Mouse (Mus musculus): ENCODE data around the gene Tmem95.

Tmem95 gene

DNA sequence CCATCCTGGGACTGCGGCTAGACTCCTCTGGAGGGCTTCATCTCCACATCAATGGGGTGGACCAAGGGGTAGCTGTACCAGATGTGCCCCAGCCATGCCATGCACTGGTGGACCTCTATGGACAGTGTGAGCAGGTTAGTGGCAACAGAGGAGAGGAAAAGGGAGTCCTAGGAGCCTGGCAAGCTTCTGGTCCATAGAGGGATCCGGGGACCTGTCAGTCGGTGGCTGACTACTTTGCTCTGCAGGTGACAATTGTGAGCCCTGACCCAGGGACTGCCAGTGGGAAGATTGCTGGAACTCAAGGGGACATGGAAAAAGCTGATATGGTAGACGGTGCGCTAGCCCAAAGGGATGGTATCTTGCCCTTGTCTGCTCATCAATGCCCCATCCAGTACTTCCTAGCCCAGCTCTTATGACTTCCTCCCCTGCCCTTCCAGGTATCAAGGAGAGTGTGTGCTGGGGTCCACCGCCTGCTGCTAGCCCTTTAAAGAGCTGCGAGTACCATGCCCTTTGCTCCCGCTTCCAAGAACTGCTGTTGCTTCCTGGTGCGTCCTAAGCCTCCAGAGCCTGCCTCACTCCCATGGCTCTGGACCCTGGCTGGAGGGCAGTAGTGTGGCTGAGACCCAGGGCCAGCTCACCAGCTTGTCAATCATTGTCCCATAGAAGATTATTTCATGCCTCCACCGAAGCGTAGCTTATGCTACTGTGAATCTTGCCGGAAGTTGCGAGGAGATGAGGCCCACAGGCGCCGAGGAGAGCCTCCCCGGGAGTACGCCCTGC lies 33.2 kb upstream of the Tmem95 start:
- DNase-seq = peak; percentile 81 to 84

DNA sequence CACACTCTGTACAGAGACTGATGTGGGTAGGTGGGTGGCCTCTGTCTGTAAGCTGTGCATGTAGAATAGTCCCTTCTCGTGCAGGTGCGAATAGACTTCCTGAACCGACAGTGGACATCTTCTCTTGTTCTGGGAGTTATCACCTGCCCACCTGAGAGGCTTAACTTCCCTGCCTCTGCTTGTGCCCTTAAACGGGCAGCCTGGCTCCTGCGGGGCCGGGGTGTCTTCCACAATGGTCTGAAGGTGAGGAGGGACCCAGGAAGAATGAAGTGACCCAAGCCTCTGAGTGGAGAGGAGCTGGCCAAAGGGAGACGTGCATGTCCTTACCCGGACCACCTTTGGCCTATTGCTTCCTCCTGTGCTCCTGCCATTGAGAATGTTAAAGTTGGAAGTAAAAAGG lies 32.4 kb upstream of the Tmem95 start:
- no peak for DNase-seq

DNA sequence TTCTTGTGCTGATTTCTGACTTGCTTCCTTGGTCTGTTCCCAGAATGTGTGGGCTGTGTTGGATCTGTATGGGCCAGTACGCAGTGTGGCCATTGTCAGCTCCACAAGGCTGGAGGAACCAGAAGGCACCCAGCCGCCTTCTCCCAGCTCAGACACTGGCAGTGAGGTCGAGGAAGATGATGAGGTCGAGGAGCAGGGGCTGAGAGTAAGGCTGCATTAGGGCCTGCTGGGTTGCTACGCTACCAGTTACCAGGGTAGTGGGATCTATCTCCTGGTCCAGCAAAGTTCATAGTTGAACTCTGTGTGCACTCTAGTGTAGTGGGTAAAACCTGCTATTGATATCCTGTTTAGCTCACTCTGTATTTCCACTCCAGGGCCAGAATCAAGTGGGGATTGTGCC lies 31.4 kb upstream of the Tmem95 start:
- no peak for DNase-seq

DNA sequence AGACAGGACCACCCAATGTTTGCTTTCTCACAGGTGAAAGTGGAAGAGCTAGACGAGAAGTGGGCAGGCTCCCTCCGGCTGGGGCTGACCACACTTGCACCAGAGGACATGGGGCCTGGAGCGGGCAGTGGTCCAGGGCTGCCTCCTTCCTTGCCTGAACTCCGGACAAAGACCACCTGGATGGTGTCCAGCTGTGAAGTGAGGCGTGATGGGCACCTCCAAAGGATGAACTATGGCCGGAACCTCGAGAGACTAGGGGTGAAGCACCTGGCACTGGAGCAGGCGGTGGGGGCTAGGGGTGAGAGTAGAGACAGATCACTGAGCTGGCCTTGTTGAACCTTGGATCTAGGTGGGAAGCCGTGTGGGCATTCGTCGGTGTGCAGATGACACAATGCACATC lies 30.8 kb upstream of the Tmem95 start:
- DNase-seq = peak; percentile 95 to 96

DNA sequence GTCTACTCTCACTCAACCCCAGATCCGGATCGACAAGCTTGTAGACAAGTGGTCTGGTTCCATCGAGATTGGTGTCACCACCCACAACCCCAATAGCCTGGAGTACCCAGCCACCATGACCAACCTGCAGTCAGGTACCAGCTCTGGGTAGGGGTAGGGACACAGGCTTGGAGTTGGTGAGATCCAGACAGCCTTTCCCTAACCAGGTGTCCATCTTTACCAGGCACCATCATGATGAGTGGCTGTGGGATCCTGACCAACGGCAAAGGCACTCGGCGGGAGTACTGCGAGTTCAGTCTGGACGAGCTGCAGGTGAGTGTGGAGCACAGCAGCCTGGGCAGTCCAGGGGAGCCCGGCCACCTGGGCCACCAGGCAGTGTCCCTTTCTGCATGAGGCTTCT lies 26.5 kb upstream of the Tmem95 start:
- DNase-seq = no peak

GRCm38 (mm10) chr11:69902972-69903371 lies 25.2 kb upstream of the Tmem95 start:
- no peak for DNase-seq

GRCm38 (mm10) chr11:69901993-69902392 lies 24.2 kb upstream of the Tmem95 start:
- no peak for DNase-seq

DNA sequence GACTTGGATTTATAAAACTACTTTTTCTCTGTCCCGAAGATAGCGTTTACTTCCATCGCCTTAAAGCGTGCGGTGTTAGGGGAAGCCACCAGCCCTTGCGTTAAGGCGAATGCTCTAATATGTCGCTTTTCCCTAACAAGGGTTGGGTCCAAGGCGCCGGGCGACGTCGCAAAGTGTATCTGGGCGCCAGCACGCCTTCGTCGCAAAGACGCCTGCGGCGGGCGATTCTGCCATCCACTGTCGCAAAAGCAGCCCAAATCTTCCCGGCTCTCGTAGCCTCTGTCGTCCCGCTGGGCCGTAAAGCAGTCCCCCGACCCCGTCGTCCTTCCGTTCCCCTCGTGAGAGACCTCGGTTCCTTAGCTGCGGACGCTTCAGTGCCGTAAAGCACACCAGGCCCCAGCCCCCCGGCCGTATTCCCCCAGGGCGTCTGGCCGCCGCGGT lies 23.6 kb upstream of the Tmem95 start:
- DNase-seq = peak; percentile 98

DNA sequence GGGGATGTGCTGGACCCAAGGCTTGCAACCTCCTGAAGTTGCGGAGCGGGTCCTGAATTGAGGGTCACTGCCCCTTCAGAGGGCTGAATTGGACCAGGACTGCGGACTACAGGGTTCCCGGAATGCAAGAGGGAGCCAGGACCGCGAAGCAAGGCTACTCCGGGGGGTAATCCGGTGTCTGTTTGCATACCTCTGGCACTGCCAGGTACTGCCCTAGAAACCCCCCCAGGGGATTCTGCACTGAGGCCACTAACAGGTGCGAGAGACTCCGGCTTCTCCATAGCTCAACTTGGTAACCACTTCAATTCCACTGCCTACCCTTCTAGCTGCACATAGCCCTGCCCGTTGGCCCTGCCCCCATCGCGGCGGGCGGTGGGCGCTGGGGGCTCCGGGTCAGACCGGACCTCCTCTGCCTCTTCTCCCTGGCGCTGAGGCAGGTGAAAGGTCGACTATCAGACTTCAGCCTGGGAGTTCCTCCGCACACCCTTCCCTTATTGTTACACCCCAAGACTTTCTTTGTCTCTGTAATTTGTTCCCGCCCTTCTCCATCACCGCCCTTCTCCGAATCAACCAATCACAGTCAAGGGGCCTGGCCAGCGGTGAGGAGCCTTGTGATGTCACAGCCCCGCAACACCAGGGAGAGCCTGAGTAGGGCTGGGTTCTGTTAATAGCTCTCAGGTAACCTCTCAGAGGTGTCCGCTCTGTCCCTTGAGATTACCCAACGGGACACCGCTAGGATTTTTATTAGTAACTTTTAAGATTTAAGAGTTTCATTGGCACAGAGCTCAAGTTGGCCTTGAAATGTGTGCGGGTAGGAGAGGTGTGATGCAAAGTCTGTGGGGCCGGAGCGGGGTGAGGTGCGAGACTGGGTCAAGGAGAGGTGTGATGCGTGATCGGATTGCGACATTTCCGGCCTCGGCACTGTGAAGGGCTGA lies 22.9 kb upstream of the Tmem95 start, which contains the start of the genes 2810408A11Rik and Neurl4:
Gene 2810408A11Rik (minus strand): TSS at position 517 of the 935 bp plus-strand sequence.
Gene Neurl4 (plus strand): TSS at position 602 of the 935 bp plus-strand sequence.
- DNase-seq = peak; percentile 93 to 95

DNA sequence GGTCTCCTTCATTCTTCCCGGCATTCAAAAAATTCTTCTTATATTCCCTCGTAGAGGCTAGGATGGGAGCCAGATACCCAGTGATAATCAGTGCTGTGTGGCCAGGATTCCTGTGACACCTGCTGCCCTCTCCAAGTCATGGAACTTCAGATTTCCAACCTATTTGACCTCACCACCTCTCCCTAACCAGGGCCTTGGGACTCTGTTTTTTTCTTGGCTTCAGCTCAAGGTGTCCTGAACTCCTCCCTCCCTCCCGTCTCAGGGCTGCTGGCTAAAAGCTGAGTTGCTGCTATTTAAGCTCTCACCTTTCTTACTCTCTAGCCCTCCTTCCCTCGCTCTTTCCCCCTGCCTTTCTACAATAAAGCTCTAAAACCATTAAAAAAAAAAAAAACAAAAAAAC lies 22.1 kb upstream of the Tmem95 start:
- DNase-seq = no peak

DNA sequence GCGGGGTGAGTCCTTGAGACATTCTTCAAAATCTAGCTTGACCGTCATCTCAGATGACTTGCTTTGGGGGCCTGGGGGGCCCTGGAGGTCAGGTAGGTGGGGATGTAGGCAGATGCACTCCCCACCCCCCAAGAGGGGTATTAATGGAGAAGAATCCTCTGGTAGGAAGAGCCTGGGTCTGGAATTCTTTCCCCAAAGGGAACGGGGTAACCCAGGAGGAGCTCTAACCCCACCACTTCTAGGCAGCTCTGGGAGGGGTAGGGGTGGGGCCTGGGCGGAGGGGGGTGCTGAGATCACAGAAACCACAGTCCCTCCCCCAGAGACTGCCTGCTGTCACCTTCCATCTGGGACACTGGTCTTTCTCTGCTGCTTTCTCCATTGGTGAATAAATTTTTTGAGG lies 17.5 kb upstream of the Tmem95 start, which contains the start of gene Acap1:
Gene Acap1 (minus strand): TSS at position 249 of the 400 bp plus-strand sequence.
- no peak for DNase-seq

GRCm38 (mm10) chr11:69894671-69895070 lies 16.9 kb upstream of the Tmem95 start:
- no peak for DNase-seq

DNA sequence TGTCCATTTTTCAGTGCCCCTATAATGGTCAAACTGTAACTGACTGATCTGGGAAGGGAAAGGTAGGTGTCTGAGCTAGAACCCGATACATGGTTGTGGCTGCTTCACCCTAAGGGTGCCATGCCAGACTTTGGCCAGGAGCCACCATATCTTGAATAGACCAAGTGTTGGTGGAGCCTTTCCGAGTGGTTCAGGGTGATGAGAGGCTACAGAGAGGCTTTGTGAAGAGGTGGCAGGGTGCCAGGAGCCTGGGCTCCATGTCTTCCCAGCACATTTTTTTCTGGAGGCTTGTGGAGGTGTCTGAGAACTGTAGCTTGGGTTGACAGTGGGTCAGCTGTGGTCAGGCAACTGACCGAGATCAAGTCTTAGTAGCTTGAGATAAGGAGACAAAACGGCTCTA lies 13.7 kb upstream of the Tmem95 start:
- no peak for DNase-seq

DNA sequence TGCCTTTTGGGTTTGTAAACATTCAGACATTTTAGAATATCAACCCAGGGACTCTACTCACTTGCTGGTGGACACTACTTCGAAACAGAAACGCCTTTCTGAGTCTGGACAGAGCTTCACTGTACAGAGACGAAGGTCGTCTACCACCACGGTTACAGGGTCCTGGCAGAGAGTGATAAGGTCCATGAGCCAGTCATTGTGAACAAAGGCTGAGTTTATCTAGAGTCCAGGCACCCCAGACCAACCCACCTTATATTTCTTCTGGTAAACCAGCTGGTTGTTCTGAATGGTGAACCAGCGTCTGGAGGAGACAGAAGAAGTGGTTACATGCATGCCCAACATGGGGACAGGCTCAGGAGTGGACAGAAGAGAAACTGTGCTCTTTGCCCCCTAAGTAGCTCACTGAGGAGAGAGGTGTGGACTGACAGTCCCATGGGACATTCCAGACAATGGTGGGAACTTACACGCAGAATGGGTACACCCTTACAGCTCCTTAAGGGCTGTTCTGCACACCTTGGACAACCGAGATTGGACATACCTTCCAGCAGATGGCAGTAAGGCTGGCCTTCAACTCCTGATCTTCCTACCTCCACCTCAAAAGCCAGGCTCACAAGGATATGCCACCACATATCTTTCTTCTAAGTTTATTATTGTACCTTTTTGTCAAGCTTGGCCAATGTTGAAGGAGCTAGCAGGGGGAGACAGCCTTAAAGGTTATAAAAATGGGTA lies 9.3 kb upstream of the Tmem95 start:
- DNase-seq = no peak

DNA sequence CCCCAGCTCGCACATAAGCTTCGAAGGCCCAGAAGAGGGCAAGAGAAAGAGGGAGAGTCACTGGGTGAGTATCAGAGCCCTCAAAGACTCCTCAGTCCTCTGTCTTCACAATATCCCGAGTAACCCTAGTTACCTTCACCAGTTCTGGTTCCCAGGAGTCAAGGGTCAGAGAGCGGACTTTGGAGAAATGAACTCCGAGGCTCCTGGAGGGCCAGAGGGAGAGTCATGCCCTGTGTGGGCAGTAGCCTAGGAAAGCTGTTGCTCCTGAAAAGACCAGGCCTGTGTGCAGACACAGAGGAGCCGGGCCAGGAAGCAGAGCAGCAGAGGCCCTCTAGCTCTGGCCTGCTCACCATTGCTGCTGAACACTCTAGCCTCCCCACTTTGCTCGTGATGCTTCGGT lies 6.8 kb upstream of the Tmem95 start:
- no peak for DNase-seq

DNA sequence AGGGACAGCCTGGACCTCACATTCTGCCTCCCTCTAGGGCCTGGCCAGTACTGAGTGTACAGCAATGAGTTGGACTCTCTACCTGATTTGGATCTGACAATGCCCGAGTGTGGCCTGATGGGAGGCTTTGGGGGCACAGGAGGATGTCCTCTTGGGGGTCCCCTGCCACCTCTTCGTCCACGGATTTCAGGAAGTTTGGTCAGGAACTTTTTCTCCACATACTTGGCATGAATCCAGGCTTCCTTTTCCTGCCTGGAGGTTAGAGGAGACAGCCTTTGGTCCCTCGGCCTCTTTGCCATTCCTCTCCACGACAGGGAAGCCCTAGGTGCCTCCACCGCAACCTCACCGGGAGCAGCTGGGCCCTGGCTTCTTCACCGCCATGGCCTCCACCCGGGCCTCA lies 6.4 kb upstream of the Tmem95 start:
- no peak for DNase-seq

DNA sequence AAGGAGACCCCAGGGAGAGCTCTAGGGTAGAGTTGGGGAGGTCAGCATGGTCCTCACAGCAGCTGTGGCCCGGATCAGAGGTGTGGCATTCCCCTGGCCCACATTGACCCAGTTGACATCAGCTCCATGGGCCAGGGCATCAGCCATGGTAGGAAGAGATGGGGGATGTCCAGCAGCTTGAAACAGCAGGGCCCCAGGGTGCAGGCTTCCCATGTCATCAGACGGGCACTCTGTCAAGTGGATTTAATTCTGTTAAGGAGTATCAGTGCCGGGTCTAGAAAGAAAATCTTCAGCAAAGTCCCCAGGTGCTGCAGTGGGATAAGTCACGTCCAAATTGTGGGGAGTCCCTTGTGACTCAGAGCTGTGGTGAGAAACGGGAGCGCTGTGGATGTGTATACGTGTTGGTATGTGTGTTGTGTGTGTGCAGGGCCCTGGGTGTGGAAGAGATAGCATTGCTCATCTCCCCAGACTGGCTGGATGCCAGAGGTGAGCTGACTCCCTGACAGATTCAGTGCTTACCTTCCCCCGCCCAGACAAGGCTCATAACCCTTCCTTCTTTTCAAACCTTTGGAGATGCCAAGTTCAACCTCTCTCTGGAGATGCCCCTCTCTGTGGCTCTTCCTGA lies 5.8 kb upstream of the Tmem95 start:
- DNase-seq = no peak

DNA sequence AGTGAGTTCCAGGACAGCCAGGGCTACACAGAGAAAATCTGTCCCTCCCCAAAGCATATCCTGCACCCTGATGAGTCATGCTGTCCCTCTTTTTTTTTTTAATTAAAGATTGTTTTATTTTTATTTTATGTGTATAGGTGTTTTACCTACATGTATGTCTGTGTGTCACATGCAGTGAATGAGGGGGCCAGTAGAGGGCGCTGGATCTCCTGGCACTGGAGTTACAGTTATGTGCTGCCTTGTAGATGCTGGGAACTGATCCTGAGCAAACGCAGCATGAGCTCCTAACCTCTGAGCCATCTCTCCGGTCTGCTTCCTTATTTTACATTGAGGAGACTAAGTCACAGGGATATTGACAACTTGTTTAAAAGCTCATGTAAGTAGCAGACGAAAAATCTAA lies 5.2 kb upstream of the Tmem95 start:
- peak in 1 of 2 experiments; percentile 54 for DNase-seq

DNA sequence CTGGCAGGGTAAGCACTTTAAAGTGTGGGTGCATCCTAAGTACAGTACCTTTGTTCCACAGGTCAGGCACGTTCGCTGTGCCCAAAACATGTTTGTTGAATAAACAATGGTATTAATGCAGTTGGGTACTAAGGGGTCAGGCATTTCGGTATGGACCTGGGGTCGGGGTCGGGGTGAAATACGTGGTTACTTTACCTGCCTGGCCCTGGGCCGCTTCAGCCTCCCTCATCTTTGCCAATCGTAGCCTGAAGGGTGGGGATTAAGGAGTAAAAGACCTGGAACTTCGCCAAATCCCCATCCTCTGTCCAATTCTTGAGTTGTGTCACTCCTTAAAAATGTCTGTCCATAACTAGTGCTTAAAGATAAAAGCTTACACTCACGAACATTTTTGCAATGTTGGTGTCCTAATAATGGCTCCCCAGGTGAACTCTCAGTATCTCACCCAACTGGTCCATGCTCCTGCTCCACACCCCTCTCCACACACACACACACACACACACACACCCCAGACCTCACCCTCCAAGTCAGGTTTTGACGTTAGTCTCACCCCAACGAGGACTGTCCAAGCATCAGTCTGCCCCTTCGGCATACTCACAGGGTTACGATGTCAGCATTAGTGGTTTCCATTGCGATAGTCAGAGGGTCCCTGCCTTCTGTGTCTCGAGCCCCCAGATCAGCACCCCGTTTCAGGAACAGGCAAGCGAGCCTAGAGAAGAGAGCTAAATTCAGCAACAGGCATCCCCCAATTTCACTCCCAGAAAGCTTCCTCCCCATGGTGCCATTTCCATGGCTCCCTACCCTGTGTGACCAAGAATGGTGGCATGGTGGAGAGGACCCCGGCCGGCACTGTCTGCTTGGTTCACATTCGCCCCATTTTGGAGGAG lies 4.2 kb upstream of the Tmem95 start:
- DNase-seq = no peak

DNA sequence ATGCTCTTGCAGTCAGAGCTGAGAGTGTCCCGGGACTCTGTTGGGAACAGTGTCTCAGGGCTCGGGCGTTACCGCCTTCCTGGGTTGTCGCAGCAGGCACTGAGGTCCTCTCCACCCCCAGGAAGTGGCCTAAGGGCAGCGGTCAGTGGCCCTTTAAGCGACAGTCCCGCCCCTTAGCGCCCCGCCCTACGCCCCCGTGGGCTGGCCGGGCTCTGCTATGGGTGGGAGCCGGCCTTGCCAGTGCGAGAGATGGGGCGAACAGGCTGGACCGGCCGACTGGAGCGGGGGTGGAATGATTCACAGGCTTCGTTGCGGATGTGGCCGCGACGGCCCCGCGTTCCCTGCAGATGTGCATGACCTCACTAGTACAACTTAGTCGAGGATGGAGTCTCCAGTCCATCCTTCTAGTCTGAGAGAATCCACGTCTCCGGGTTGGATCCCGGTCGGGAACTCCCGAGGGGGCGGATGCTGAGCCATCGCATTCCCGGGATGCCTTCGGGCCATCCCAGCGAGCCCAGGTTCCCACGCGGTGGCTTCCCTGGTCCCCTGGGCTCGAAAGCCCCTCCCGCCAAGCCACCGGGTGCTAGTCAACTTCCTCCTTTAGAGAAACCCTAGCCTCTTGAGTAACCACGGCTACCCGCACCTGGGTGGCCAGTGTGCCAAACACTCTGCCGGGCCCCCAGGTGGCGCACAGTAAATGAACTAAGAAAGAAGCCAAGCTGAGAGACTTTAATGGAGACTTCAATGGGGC lies 3.2 kb upstream of the Tmem95 start, which contains the start of gene Kctd11:
Gene Kctd11 (minus strand): TSS at position 554 of the 751 bp plus-strand sequence.
- peak; percentile 90 to 92 for DNase-seq

GRCm38 (mm10) chr11:69880506-69880852 lies 2.7 kb upstream of the Tmem95 start:
- peak; percentile 77 to 86 for DNase-seq

Data from kidney, adult 8-10 months (tissue).